Mouse (Mus musculus): ENCODE data around the gene Adamtsl1. TPM values are rescaled to one million over a fixed set of nuclear protein-coding genes. Genes with fewer than 3 reads are reported as not detected.

Gene Adamtsl1
- total RNA-seq, 2 experiments from 2014 or later = 4.3 to 5.5 TPM

GRCm38 (mm10) chr4:86278546-86278945 lies 764.6 kb downstream of the Adamtsl1 start:
- H3K27ac ChIP-seq = no peak overlapping the region
- no peak for TF ChIP-seq CTCF (IDR thresholded peaks at IDR 0.05)

GRCm38 (mm10) chr4:86286572-86286971 lies 772.6 kb downstream of the Adamtsl1 start:
- no peak for DNase-seq (ENCODE audit: extremely low spot score in 1 of 2, low spot score in 2 of 2)
- TF ChIP-seq CTCF (IDR thresholded peaks at IDR 0.05) = no peak
- no peak overlapping the region for H3K4me3 ChIP-seq
- H3K27ac ChIP-seq = no peak overlapping the region
- intact Hi-C loops (cut with DNase I) = no loop called here

More at GRCm38 (mm10) chr4:86278546-86278945, 764.6 kb downstream of the Adamtsl1 start:
- intact Hi-C loops (cut with DNase I) = no loop called here
- no peak overlapping the region for H3K4me3 ChIP-seq
- DNase-seq (ENCODE audit: extremely low spot score in 1 of 2, low spot score in 2 of 2) = no peak

GRCm38 (mm10) chr4:86288264-86288663 lies 774.3 kb downstream of the Adamtsl1 start:
- Histone ChIP-seq H3K27ac (no peak overlapping the region), H3K4me3 (no peak overlapping the region)
- intact Hi-C loops (cut with DNase I) = no loop called here
- TF ChIP-seq CTCF (IDR thresholded peaks at IDR 0.05) = no peak
- DNase-seq (ENCODE audit: extremely low spot score in 1 of 2, low spot score in 2 of 2) = no peak

- TF ChIP-seq CTCF (IDR thresholded peaks at IDR 0.05) = no peak
- H3K4me3 ChIP-seq = no peak overlapping the region
- intact Hi-C loops (cut with DNase I) = no loop called here
- DNase-seq (ENCODE audit: extremely low spot score in 1 of 2, low spot score in 2 of 2) = no peak
- H3K27ac ChIP-seq = no peak overlapping the region
Observed at GRCm38 (mm10) chr4:86289511-86290273, 775.7 kb downstream of the Adamtsl1 start.

GRCm38 (mm10) chr4:86294828-86295251 lies 780.9 kb downstream of the Adamtsl1 start:
- Histone ChIP-seq H3K4me3 (no peak overlapping the region), H3K27ac (no peak overlapping the region)
- no peak for DNase-seq (ENCODE audit: extremely low spot score in 1 of 2, low spot score in 2 of 2)
- intact Hi-C loops (cut with DNase I) = no loop called here
- no peak for TF ChIP-seq CTCF (IDR thresholded peaks at IDR 0.05)

GRCm38 (mm10) chr4:86301469-86301868 lies 787.5 kb downstream of the Adamtsl1 start:
- TF ChIP-seq CTCF (IDR thresholded peaks at IDR 0.05) = no peak
- intact Hi-C loops (cut with DNase I) = no loop called here
- no peak for DNase-seq (ENCODE audit: extremely low spot score in 1 of 2, low spot score in 2 of 2)
- H3K27ac ChIP-seq = no peak overlapping the region
- no peak overlapping the region for H3K4me3 ChIP-seq

GRCm38 (mm10) chr4:86302095-86302494 lies 788.1 kb downstream of the Adamtsl1 start:
- DNase-seq (ENCODE audit: extremely low spot score in 1 of 2, low spot score in 2 of 2) = no peak
- H3K4me3 ChIP-seq = no peak overlapping the region
- no peak for TF ChIP-seq CTCF (IDR thresholded peaks at IDR 0.05)
- no peak overlapping the region for H3K27ac ChIP-seq
- intact Hi-C loops (cut with DNase I) = no loop called here

GRCm38 (mm10) chr4:86306753-86307152 lies 792.8 kb downstream of the Adamtsl1 start:
- TF ChIP-seq CTCF (IDR thresholded peaks at IDR 0.05) = no peak
- no peak overlapping the region for H3K27ac ChIP-seq
- no peak overlapping the region for H3K4me3 ChIP-seq
- intact Hi-C loops (cut with DNase I) = no loop called here
- no peak for DNase-seq (ENCODE audit: extremely low spot score in 1 of 2, low spot score in 2 of 2)

- no peak overlapping the region for H3K4me3 ChIP-seq
- TF ChIP-seq CTCF (IDR thresholded peaks at IDR 0.05) = no peak
- no peak for DNase-seq (ENCODE audit: extremely low spot score in 1 of 2, low spot score in 2 of 2)
- intact Hi-C loops (cut with DNase I) = no loop called here
- no peak overlapping the region for H3K27ac ChIP-seq
Observed at GRCm38 (mm10) chr4:86309178-86309577, 795.2 kb downstream of the Adamtsl1 start.

- no peak for TF ChIP-seq CTCF (IDR thresholded peaks at IDR 0.05)
- H3K4me3 ChIP-seq = no peak overlapping the region
- DNase-seq (ENCODE audit: extremely low spot score in 1 of 2, low spot score in 2 of 2) = no peak
- intact Hi-C loops (cut with DNase I) = no loop called here
- no peak overlapping the region for H3K27ac ChIP-seq
Observed at GRCm38 (mm10) chr4:86310806-86311730, 797.1 kb downstream of the Adamtsl1 start.

GRCm38 (mm10) chr4:86312366-86312765 lies 798.4 kb downstream of the Adamtsl1 start:
- intact Hi-C loops (cut with DNase I) = no loop called here
- Histone ChIP-seq H3K4me3 (no peak overlapping the region), H3K27ac (no peak overlapping the region)
- no peak for TF ChIP-seq CTCF (IDR thresholded peaks at IDR 0.05)
- no peak for DNase-seq (ENCODE audit: extremely low spot score in 1 of 2, low spot score in 2 of 2)

- H3K27ac ChIP-seq = no peak overlapping the region
- no peak overlapping the region for H3K4me3 ChIP-seq
- DNase-seq (ENCODE audit: extremely low spot score in 1 of 2, low spot score in 2 of 2) = no peak
- no peak for TF ChIP-seq CTCF (IDR thresholded peaks at IDR 0.05)
- intact Hi-C loops (cut with DNase I) = no loop called here
Observed at GRCm38 (mm10) chr4:86314442-86314841, 800.5 kb downstream of the Adamtsl1 start.

Data from left cerebral cortex, adult 2 months (tissue).